Mouse (Mus musculus) ovary, postnatal 10 days (tissue): Measurements from ENCODE around the gene Irf2bpl.

ENCODE experiments used
- DNase-seq: peaks from one replicate; pipeline ENCODE4 v3.0.0; 2022; ENCODE audit warnings: low spot score

The Irf2bpl gene

GRCm38 (mm10) chr12:86884197-86885058 lies at the start of gene Irf2bpl:
Irf2bpl (minus strand) TSS chr12:86884798.
- peak; percentile 98 for DNase-seq

- DNase-seq, result no peak
Measured at GRCm38 (mm10) chr12:86932575-86932952, 48.0 kb upstream of the Irf2bpl start.

- no peak for DNase-seq
Measured at GRCm38 (mm10) chr12:86931919-86932574, 47.4 kb upstream of the Irf2bpl start.

- DNase-seq, result no peak
Measured at GRCm38 (mm10) chr12:86930934-86931729, 46.5 kb upstream of the Irf2bpl start.

GRCm38 (mm10) chr12:86923837-86924236 lies 39.2 kb upstream of the Irf2bpl start:
- peak; percentile 59 for DNase-seq

- no peak for DNase-seq
Measured at GRCm38 (mm10) chr12:86918983-86919722, 34.6 kb upstream of the Irf2bpl start.

GRCm38 (mm10) chr12:86918361-86918967 lies 33.9 kb upstream of the Irf2bpl start:
- DNase-seq, result no peak

DNA sequence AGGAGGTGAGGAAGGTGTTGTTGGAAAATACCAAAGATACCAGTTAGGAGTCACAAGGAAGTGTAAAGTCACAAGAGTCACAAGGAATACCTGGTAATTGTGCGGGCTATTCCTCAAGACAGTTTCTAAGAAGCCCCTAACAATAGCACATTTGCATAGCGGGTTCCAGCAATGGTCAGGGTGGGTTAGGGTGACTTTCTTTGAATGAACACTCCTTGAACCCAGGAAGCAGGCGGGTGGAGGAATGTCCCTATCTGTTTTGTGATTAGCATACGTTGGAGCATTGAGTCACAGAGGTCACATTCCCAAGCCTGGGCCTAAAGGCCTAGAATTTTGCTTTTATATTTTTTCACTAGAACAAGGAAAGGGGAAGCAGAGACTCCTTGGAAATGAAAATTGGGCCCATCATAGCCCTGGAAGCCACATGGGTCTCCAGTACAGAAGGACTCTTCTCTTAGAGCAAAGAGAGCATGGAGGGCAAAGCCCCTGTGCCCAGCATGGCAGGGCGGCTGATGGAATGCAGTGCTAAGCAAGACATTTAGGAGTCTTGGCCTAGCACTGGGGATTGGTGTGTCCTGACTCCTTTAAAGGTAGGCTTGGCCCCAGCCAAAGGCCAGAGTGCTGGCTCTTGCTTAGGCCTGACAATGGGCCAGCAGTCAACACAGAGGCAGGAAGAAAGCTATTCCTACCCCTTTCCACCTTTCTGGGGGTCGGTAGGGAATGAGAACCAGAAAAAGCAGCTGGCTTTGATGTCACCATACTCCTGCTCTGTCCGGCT lies 32.4 kb upstream of the Irf2bpl start:
- no peak for DNase-seq

- no peak for DNase-seq
Measured at GRCm38 (mm10) chr12:86915617-86916016, 31.0 kb upstream of the Irf2bpl start.

DNA sequence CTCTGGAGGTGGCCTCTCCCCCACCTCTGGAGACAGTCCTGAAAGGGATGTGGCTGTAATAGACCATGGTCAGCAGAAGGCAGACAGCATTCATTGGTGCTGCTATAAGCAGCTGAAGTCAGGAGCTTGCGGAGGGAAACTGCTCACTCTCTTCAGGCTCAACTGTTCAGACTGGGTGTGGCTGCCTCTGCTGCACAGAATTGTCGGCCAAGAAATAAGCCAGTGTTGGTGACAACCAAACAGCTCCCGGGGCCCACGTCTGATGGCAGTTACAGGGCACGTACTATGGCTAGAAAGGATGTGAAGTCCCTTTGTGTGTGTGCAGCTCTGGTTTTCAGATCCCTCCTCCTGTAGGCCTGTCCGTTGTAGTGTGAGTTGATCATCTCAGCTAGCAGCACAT lies 30.2 kb upstream of the Irf2bpl start:
- DNase-seq, result no peak

GRCm38 (mm10) chr12:86914351-86914750 lies 29.8 kb upstream of the Irf2bpl start:
- DNase-seq, result no peak

- DNase-seq, result no peak
Measured at GRCm38 (mm10) chr12:86912335-86913093, 27.9 kb upstream of the Irf2bpl start.

DNA sequence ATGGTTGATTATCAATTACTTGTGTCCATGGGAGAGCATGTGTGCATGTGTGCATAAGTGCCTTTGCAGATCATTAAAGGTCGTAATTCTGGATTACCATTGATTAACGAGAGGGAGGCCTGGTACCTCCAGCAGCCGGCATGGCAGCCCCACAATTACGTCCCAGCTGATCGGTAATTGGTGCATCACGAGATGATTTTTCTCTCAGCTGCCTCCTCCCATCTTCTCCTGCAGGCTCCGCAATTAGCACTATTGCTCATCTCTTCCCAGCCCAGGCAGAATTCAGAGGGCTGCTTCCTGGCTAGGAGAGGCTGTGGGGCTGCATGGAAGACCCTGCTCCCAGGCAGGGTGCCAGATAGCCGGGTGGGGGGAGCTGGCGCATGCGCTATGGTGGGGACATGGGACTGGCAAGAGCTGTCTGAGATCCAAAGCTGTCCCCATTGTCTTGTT lies 26.9 kb upstream of the Irf2bpl start:
- DNase-seq, result no peak

DNA sequence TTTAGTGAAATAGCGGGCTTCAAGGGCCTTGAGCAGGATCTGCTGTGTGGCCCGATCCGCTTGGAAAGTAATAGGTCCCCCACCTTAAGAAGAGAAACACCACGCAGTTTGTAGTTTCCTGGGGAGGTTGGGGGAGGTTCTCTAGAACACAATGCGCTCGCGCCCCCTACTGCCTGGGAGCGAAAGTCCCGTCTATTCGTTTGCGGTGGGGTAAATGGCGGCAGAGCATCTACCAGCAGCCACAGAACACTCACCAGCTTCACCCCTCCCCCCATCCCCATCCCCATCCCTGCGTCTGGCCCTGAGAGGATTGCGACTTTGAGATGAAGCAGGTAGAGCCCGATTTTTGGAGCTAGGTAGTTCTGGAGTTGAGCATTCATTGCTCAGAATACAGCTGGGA lies 21.8 kb upstream of the Irf2bpl start:
- DNase-seq, result peak; percentile 66

- DNase-seq, result no peak
Measured at GRCm38 (mm10) chr12:86905876-86906275, 21.3 kb upstream of the Irf2bpl start.

GRCm38 (mm10) chr12:86905203-86905602 lies 20.6 kb upstream of the Irf2bpl start:
- DNase-seq, result no peak

- no peak for DNase-seq
Measured at GRCm38 (mm10) chr12:86903828-86904806, 19.5 kb upstream of the Irf2bpl start.

- no peak for DNase-seq
Measured at GRCm38 (mm10) chr12:86899461-86900179, 15.0 kb upstream of the Irf2bpl start.
